Mouse (Mus musculus) right cerebral cortex, adult 18-20 months (tissue): ENCODE results near the gene Mbd4.
"Not testable (repeated sequence)": the region's sequence is repeated elsewhere in the genome, so short reads cannot be mapped to it uniquely, and the experiment has no call there.

Experiments
- DNase-seq: peaks from one replicate; pipeline ENCODE4 v3.0.0; 2022; ENCODE audit warnings: mixed read lengths

Mbd4 gene

DNA sequence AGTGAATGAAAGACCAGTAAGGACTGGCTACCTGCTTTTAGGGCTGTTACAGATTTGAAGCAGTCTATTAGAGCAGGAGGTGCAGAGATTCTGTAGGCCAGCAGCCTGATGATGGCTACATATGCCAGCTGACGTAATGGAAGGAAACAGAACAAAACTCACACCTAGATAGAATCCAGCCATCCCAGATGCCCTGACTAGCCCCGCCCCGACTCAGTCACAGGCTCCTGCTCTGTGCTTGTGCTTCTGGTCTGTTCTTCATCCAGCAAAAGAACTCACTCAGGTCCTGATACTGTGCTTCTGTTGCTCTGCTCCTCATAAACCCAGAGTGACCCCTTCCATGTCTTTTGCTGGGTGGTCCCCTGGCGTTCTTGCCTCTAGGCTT, 3.2 kb upstream of the Mbd4 start:
- peak; percentile 33 for DNase-seq

DNA sequence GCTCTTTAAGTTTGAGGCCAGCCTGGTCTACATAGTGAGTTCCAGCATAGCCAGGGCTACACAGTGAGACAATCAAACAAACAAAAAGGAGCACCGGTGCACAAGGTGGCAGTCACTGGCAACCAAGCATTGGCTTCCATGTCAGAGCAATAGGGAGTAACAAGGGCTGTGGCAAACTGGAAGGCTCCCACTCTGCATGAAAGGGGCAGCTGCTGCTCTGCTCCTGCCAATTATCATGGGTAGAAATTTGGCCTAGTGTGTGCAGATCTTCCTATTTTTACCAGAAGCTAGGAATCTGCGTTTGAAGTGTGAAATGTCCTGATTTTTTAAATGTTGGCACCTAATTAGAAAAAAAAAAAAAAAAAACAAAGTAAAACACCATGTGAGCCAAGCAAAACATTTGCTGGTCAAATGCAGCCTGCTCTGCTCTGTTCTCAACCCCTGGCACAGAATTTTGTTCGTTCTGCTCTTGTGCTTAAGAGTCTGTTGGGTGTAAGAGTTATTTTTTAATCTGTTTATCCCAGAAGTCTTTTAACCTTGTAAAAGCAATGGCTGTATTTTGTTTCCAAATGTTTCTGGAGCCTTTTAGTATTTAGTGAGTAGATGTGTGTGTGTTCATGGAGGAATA, 2.7 kb upstream of the Mbd4 start:
- DNase-seq: no peak

- no peak for DNase-seq
These were observed 1.3 kb upstream of the Mbd4 start for GRCm38 (mm10) chr6:115854432-115854831.

GRCm38 (mm10) chr6:115853985-115854384, 814 bp upstream of the Mbd4 start:
- DNase-seq: no peak

DNA sequence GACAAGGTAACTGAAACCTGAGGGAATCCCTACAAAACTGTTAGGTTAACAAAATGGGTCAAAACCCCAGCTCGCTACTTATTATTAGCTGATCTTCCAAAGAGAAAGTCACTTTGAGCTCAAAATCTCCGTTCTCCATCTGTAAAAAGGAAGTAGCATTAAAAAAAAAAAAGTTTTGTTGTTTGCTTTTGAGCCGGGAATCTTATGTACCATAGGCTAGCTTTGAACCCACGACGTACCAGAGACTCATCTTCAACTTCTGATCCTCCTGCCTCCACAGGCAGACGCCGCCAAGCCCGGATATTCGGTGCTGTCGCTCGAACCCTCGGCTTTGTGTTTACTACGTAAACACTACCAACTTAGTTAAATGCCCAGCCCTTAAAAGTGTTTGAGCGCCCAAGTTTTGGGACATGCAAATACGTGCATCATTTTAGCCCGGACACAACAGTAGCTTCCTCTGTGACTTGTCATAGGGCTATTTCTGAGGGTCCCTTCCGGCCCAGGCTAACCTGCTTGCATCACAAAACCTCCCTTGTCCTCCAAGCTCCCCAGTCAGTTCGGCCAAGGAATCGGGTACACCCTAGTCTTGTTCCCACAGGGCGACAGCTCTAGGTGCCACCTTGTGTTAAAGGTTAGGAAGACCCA, 603 bp downstream of the Mbd4 start:
- no peak for DNase-seq

DNA sequence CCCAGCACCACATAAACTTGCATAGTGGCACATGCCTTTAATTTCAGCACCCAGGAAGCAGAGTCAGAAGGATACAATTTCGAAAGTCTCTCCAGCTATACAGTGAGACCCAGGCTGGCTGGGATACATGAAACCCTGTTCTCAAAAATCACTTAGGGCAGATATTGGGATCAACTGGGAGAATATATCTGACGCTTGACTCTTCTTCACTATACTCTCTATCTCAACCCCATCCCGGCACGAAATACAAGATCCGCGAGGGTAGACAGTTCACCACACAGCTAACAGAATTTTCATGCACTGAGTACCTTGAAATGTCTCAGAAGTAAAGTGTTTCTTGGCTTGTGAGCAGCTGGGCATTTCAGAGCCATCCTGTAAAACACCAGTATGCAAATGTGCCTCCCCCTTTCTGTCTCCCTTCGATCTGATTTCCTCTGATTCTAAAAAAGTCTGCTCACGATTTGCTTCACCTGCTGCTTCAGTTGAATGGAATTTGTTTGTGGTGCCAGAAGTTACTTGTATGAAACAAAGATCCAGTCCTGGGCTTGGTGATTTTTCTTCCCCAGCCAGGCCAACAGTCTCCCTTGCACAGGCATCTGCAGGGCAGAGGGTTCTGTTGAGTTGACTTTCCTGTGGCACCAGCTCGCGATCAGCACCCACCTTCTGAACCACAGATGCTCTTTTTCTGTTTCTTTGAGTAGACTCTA, 4.4 kb downstream of the Mbd4 start:
- no peak for DNase-seq

GRCm38 (mm10) chr6:115846640-115847411, 6.3 kb downstream of the Mbd4 start:
- peak; percentile 59 for DNase-seq

DNA sequence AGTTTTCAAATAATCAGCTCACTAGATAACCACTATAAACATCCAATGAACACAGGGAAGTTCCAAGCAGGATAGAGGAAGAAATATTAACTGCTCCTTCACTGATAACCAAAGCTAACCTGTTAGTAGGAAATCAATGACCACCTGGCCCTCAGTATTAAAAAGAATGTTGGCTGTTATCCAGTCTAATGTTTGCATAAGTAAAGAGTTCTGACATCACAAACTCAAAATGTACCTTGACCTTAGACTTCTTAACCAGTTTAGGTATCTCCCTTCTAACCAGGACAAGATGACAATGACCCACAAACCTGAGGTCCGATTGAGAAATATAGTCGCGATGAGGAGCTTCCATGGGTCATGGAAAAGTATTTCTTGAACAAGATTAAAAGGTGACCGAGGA, 8.2 kb downstream of the Mbd4 start:
- no peak for DNase-seq

- no peak for DNase-seq
These were observed 14.4 kb downstream of the Mbd4 start for GRCm38 (mm10) chr6:115838745-115839144.

DNA sequence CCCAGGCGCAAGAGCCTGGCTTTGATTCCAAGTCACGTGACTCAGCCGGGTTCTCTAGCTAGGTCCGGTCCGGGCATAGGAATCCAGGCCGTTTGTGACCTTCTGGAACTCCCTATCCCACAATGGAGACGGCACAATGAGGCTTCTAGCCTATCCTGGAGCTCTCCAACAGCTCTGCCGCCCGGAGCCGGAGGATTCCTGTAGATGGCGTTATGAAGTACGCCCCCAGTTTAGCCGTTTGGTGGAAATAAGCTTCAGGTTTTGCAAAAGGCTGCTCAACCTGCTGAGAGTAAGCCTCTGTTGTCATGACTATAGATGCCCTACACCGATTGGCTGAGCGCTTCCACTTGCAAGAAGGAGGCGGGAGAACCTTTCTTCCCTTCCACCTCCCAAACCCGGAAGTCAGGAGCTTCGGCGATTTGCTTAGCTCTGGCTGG, 15.0 kb downstream of the Mbd4 start, which contains the start of gene Efcab12:
Gene Efcab12 (minus strand): TSS at position 252 of the 437 bp plus-strand sequence.
- DNase-seq: peak; percentile 88

GRCm38 (mm10) chr6:115833861-115834260, 19.3 kb downstream of the Mbd4 start:
- no peak for DNase-seq

GRCm38 (mm10) chr6:115832152-115832850, 20.9 kb downstream of the Mbd4 start:
- DNase-seq: no peak

GRCm38 (mm10) chr6:115830779-115831601, 22.2 kb downstream of the Mbd4 start:
- DNase-seq: no peak

GRCm38 (mm10) chr6:115823850-115824464, 29.2 kb downstream of the Mbd4 start:
- not testable (repeated sequence) for DNase-seq

GRCm38 (mm10) chr6:115821216-115821993, 31.8 kb downstream of the Mbd4 start:
- DNase-seq: no peak

- no peak for DNase-seq
These were observed 35.0 kb downstream of the Mbd4 start for GRCm38 (mm10) chr6:115818129-115818528.

DNA sequence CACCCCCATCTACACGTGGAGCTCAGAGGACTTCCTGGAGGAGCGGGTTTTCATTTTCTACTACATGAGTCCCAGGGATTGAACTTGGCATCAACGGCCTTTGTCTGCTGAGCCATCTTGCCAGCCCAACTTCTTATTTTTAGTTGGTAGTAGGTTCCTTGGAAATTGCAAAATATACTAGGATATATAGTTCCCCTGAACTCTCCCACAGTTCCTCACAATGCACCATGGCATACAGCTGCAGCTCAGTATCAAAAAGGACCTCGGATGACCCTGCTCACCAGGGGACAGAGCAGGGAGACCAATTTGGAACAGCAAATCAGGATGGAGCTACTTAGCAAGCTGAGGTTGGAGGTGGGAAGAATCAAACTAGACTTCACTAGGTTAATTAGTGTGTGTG, 38.1 kb downstream of the Mbd4 start:
- DNase-seq: no peak

DNA sequence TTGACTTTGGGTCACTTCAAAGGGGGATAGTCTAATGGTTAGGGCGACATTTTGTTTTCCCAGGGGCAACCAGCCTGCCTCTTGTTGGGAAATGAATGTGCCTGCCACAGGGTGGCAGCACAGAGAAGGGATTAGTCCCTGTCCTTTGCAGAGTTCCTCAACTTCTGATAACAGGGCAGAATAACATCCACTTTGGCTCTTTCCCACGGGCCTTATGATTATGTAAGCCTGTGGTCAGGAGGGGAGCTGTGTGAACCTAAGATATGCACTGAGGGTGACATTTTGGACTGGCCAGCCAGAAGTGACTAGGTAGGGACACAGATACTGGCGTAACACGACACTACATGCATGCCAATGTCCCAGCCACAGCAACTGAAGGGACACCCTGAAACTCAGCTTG, 39.1 kb downstream of the Mbd4 start:
- DNase-seq: peak; percentile 57

GRCm38 (mm10) chr6:115811606-115812005, 41.6 kb downstream of the Mbd4 start:
- DNase-seq: no peak

DNA sequence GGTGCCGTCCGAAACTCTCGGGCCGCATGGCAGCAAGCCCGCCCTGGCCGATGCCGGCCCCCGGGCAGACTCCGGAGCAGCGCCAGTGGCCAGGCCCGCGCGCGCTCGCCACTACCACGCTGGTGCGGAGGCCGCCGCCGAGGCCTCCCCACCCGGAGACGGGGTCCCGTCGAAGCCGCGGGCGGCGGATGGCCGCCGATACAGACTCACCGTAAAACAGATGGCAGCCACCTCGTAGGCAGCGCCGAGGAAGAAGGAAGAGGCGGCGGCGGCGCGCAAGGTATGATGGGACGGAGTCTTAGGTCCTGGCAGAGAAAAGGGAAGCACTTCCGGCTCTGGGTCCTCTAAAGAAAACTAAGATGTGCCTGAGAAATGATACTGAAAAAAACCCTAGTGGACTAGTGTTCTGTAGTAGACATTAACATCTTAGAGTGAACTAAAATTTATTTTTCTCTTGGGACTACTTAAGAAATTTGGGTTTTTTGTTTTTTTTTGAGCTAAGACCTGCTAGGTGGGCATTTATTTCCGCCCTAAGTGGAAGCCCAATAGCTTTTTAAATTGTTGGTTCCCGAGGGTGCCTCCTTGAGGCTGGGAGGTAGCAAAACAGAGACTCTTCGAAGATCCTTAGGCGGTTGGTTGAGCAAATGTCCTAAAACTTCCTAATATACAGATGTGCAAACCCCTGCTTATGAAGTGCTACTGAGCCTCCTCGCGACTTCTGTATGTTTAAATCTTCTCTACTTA, 44.5 kb downstream of the Mbd4 start, which contains the start of gene Rpl32:
Gene Rpl32 (minus strand): TSS at position 260 of the 744 bp plus-strand sequence.
- DNase-seq: peak; percentile 90
